Mouse (Mus musculus) left cerebral cortex, adult 2 months (tissue): ENCODE results near the gene Vmn1r178. TPM values are rescaled to one million over a fixed set of nuclear protein-coding genes. Genes with fewer than 3 reads are reported as not detected.
"Not testable (repeated sequence)": the region's sequence is repeated elsewhere in the genome, so short reads cannot be mapped to it uniquely, and the experiment has no call there.

Experiments used
- DNase-seq, 2 experiments: peaks; one replicate each; pipeline ENCODE4 v3.0.0; 2021 to 2022; ENCODE audit warnings: low spot score in 2 of 2, mixed read lengths in 1 of 2; ENCODE audit errors: extremely low spot score in 1 of 2
- H3K27ac ChIP-seq: fragments of 200-600 bp; 2 replicates; pipeline ENCODE4 v1.8.1; 2022
- H3K4me3 ChIP-seq: fragments of 200-600 bp; 2 replicates; pipeline ENCODE4 v1.8.1; 2022
- CTCF ChIP-seq: fragments of 200-600 bp; IDR thresholded peaks from 2 replicates; pipeline ENCODE4 v1.8.1; 2022; ENCODE audit warnings: antibody characterized with exemption, mild to moderate bottlenecking, moderate library complexity
- intact Hi-C: fragments of 180-260 bp; cut with DNase I; formaldehyde crosslinking; loops from one replicate; pipeline ENCODE4 v1.15.1; 2025
- long read RNA-seq, 2 experiments: library from polyadenylated mRNA; stranded (forward); transcript quantifications; one replicate each; pipeline ENCODE4 v2.0.0; 2021; ENCODE audit warnings: borderline mapping rate in 2 of 2
- total RNA-seq, 2 experiments: library from RNA; stranded (reverse); gene quantifications; 2 replicates each; pipeline ENCODE4 v1.2.3; 2021

Vmn1r178 gene
- not detected for total RNA-seq
- long read RNA-seq, experiment 1 = 0 reads
- long read RNA-seq, experiment 2 = 0 reads

DNA sequence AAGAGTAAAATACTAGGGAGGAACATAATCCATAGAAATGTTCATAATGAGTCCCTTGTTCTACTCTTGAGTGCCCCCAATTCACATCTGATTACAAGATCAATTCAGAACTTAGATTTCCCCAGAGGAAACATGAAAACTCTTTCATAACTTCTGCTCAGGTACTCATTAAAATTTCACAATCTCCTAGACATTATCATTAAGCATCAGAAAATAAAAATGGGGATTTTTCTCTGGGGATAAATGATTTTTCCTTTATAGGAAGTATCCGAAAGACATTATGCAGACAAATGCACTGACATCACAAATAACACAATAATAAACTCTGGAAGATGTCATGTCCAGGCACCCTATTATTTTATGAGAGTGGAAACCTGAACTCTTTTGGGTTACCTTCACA lies at the start of gene Vmn1r178:
Vmn1r178 (plus strand) TSS at position 301 of the 400 bp plus-strand sequence.
- no peak for DNase-seq
- intact Hi-C loops = no loop called here

DNA sequence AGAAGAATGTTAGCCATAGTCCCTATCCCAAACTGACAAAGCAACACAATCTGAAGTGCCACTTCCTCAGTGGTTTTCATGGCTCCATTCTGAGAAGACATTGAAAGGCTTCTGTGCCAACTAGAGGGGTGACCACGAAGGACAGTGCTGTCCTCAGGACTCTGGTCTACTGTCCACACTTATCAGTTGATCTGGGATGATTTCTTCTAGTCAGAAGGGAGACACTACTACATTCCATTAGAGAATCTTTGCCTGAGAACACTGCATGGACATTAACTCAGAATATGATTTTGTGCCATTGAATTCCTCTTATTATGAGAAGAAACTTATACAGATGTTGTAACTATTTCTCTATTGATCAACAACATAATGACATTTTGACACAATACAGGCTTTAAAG lies 25.5 kb upstream of the Vmn1r178 start, which contains the start of gene Vmn1r177:
Vmn1r177 (minus strand) TSS at position 101 of the 400 bp plus-strand sequence.
- H3K27ac ChIP-seq, intact Hi-C loops, DNase-seq, H3K4me3 ChIP-seq: not testable (repeated sequence)

More for the DNA sequence above, at the start of gene Vmn1r178:
- H3K27ac ChIP-seq = no peak within 1 kb of the TSS
- no peak within 1 kb of the TSS for H3K4me3 ChIP-seq
- no peak for TF ChIP-seq CTCF

DNA sequence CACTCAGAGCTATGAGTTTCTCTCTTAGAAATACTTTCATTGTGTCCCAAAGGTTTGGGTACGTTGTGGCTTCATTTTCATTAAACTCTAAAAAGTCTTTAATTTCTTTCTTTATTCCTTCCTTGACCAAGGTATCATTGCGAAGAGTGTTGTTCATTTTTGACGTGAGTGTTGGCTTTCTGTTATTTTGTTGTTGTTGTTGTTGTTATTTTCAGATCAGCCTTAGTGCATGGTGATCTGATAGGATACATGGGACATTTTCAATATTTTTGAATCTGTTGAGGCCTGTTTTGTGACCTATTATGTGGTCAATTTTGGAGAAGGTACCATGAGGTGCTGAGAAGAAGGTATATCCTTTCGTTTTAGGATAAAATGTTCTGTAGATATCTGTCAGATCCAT lies 14.9 kb upstream of the Vmn1r178 start:
- H3K27ac ChIP-seq, DNase-seq, H3K4me3 ChIP-seq, intact Hi-C loops: not testable (repeated sequence)

DNA sequence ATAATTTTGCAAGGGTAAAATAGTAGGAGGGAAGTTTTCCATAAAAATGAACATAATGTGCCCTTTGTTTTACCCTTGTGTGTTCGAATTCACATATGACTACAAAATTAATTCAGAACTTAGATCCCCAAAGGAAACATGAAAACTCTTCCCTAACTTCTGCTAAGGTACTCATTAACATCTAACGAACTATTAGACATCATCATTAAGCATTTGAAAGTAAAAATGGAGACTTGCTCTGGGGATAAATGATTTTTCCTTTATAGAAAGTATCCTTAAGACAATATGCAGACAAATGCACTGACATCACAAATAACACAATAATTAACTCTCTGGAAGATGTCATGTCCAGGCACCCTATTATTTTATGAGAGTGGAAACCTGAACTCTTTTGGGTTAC lies 34.9 kb downstream of the Vmn1r178 start, which contains the start of gene Vmn1r179:
Vmn1r179 (plus strand) TSS at position 301 of the 400 bp plus-strand sequence.
- no peak within 1 kb of the TSS for H3K4me3 ChIP-seq

More for the DNA sequence above, 34.9 kb downstream of the Vmn1r178 start, which contains the start of gene Vmn1r179:
- DNase-seq = no peak
- no peak for TF ChIP-seq CTCF
- H3K27ac ChIP-seq = no peak within 1 kb of the TSS
- intact Hi-C loops = no loop called here

Other genes with a start within 250 kb of the Vmn1r178 start
- not detected for gene Vmn1r172, start 233.7 kb upstream of the Vmn1r178 start, total RNA-seq
- not detected for gene Vmn1r173, start 191.3 kb upstream of the Vmn1r178 start, total RNA-seq
- not detected for gene Vmn1r174, start 139.7 kb upstream of the Vmn1r178 start, total RNA-seq
- not detected for gene Vmn1r175, start 81.4 kb upstream of the Vmn1r178 start, total RNA-seq
- not detected for gene Vmn1r176, start 54.6 kb upstream of the Vmn1r178 start, total RNA-seq
- not detected for gene Vmn1r177, start 25.6 kb upstream of the Vmn1r178 start, total RNA-seq
- gene Vmn1r179, start 35.0 kb downstream of the Vmn1r178 start, total RNA-seq = not detected
- gene Vmn1r180, start 58.6 kb downstream of the Vmn1r178 start, total RNA-seq = not detected
- gene Vmn1r181, start 82.6 kb downstream of the Vmn1r178 start, total RNA-seq = not detected
- gene V1rd19, start 109.7 kb downstream of the Vmn1r178 start, total RNA-seq = not detected
- gene Vmn1r183, start 161.2 kb downstream of the Vmn1r178 start, total RNA-seq = not detected
- 10 to 100 TPM; 60.4 to 66.6 TPM for gene Zfp180, start 189.9 kb downstream of the Vmn1r178 start, total RNA-seq
- 10 to 100 TPM in 1 of 2 experiments, 1 to 10 TPM in 1; 10.0 to 11.9 TPM for gene Zfp112, start 220.3 kb downstream of the Vmn1r178 start, total RNA-seq
- 10 to 100 TPM; 22.0 to 23.1 TPM for gene Zfp235, start 242.2 kb downstream of the Vmn1r178 start, total RNA-seq